Mouse (Mus musculus) WW6 (cell line): ENCODE measurements around the gene Ppm1l.

Experiments
- DNase-seq: peaks from one replicate; pipeline ENCODE4 v3.0.0-alpha.2; 2013; ENCODE audit warnings: low read depth, low spot score

Ppm1l gene

GRCm38 (mm10) chr3:69333819-69334218, 17.2 kb downstream of the Ppm1l start:
- no peak for DNase-seq

GRCm38 (mm10) chr3:69340486-69340885, 23.8 kb downstream of the Ppm1l start:
- no peak for DNase-seq

GRCm38 (mm10) chr3:69340971-69341370, 24.3 kb downstream of the Ppm1l start:
- DNase-seq: no peak

- DNase-seq: no peak
These were observed 24.9 kb downstream of the Ppm1l start for GRCm38 (mm10) chr3:69341514-69341913.

- no peak for DNase-seq
These were observed 25.7 kb downstream of the Ppm1l start for GRCm38 (mm10) chr3:69342247-69342921.

- DNase-seq: no peak
These were observed 26.5 kb downstream of the Ppm1l start for GRCm38 (mm10) chr3:69343124-69343523.

GRCm38 (mm10) chr3:69346514-69346913, 29.9 kb downstream of the Ppm1l start:
- DNase-seq: no peak

- DNase-seq: no peak
These were observed 31.7 kb downstream of the Ppm1l start for GRCm38 (mm10) chr3:69348197-69348920.

GRCm38 (mm10) chr3:69348921-69349237, 32.2 kb downstream of the Ppm1l start:
- no peak for DNase-seq

GRCm38 (mm10) chr3:69349973-69350372, 33.3 kb downstream of the Ppm1l start:
- no peak for DNase-seq

- no peak for DNase-seq
These were observed 35.5 kb downstream of the Ppm1l start for GRCm38 (mm10) chr3:69352194-69352593.

GRCm38 (mm10) chr3:69354681-69355080, 38.0 kb downstream of the Ppm1l start:
- no peak for DNase-seq

- DNase-seq: no peak
These were observed 39.5 kb downstream of the Ppm1l start for GRCm38 (mm10) chr3:69356078-69356665.

- DNase-seq: no peak
These were observed 40.1 kb downstream of the Ppm1l start for GRCm38 (mm10) chr3:69356781-69357180.

GRCm38 (mm10) chr3:69357897-69358619, 41.4 kb downstream of the Ppm1l start:
- no peak for DNase-seq

GRCm38 (mm10) chr3:69358620-69358964, 41.9 kb downstream of the Ppm1l start:
- DNase-seq: no peak

- no peak for DNase-seq
These were observed 43.7 kb downstream of the Ppm1l start for GRCm38 (mm10) chr3:69360263-69360895.

- no peak for DNase-seq
These were observed 45.1 kb downstream of the Ppm1l start for GRCm38 (mm10) chr3:69361487-69362349.

GRCm38 (mm10) chr3:69362350-69362790, 45.7 kb downstream of the Ppm1l start:
- DNase-seq: no peak

GRCm38 (mm10) chr3:69362906-69363305, 46.2 kb downstream of the Ppm1l start:
- DNase-seq: no peak

- no peak for DNase-seq
These were observed 47.5 kb downstream of the Ppm1l start for GRCm38 (mm10) chr3:69364151-69364550.
